Mouse (Mus musculus) lung, postnatal 0 days (tissue): ENCODE results near the gene Lhfpl5.

Experiments used
- CTCF ChIP-seq: IDR thresholded peaks from 2 replicates; pipeline ENCODE4 v1.5.1; 2016; ENCODE audit warnings: antibody characterized with exemption, mild to moderate bottlenecking
- EP300 ChIP-seq: IDR thresholded peaks from 2 replicates; pipeline ENCODE4 v1.6.1; 2016; ENCODE audit warnings: antibody characterized with exemption, mild to moderate bottlenecking, control low read depth

GRCm38 (mm10) chr17:28548550-28548949 is 26.9 kb upstream of the Lhfpl5 start:
- TF ChIP-seq EP300 (no peak), CTCF (no peak)
